Mouse (Mus musculus) testis, adult 2 months (tissue): ENCODE measurements around the gene Sh3bp5.

Experiments
- CTCF ChIP-seq: fragments of 200-500 bp; IDR thresholded peaks from 2 replicates; pipeline ENCODE4 v1.5.1; 2012; ENCODE audit warnings: low read depth, mild to moderate bottlenecking, inconsistent platforms, low read length, moderate library complexity; ENCODE audit not compliant: control insufficient read depth, insufficient read depth, insufficient replicate concordance
- POLR2A ChIP-seq: fragments of 200-500 bp; IDR thresholded peaks from 2 replicates; pipeline ENCODE4 v1.6.1; 2012; ENCODE audit warnings: low read depth, mild to moderate bottlenecking, inconsistent platforms, low read length, moderate library complexity; ENCODE audit not compliant: control insufficient read depth

DNA sequence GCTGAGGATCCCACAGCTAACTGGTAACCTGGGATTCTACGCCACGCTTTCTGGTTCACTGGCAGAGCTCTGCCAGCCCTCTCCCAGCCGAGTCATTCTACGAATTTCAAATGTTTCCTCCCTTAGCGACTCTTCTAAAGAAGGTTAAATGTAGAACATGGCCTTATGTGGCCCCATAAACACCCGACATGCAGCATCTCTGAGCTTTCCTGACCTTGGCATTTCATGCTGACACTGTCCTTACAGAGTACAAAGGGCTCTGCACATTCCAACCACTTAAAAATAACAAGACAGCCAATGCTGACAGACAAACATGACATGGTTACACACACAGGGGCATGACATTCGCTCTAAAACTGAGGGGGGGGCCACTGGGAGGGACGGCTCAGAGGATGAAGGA, 27.2 kb downstream of the Sh3bp5 start:
- no peak for TF ChIP-seq POLR2A
- TF ChIP-seq CTCF = no peak
